ENCODE assay signal across 21 mouse cellular contexts in genomic region chr10:116492768-116493167, GRCm38 (mm10). TPM values are rescaled to one million over a fixed set of nuclear protein-coding genes. Genes with fewer than 3 reads are reported as not detected.
"Had no signal": no experiment of that assay in that cellular context is flagged by ENCODE, and none has a peak within 500 bp of the region (broad histone marks: within the 10 kb centered on the region; RNA-seq: fewer than 3 reads in every experiment).

No protein-coding gene starts in this region.

- DNase-seq: left cerebral cortex, postnatal 4 days; lung, embryonic 14.5 days; right cerebral cortex, adult 18-20 months; right cerebral cortex, postnatal 14 days; right cerebral cortex, postnatal 4 days; thymus, adult 2 months; thymus, postnatal 14 days; thymus, postnatal 4 days had no signal

- H3K9ac ChIP-seq: intestine, embryonic 15.5 days; limb, embryonic 12.5 days; limb, embryonic 15.5 days; liver, embryonic 15.5 days; lung, embryonic 14.5 days; midbrain, embryonic 12.5 days; midbrain, embryonic 15.5 days; neural tube, embryonic 12.5 days; neural tube, embryonic 15.5 days had no signal

- H3K27me3 ChIP-seq: intestine, embryonic 15.5 days; limb, embryonic 12.5 days; limb, embryonic 15.5 days; liver, embryonic 15.5 days; midbrain, embryonic 12.5 days; midbrain, embryonic 15.5 days; neural tube, embryonic 12.5 days; neural tube, embryonic 15.5 days had no signal

- H3K4me1 ChIP-seq: intestine, embryonic 15.5 days; limb, embryonic 12.5 days; limb, embryonic 15.5 days; liver, embryonic 15.5 days; midbrain, embryonic 12.5 days; midbrain, embryonic 15.5 days; neural tube, embryonic 12.5 days; neural tube, embryonic 15.5 days had no signal

- H3K4me3 ChIP-seq: intestine, embryonic 15.5 days; limb, embryonic 12.5 days; limb, embryonic 15.5 days; liver, embryonic 15.5 days; midbrain, embryonic 12.5 days; midbrain, embryonic 15.5 days; neural tube, embryonic 12.5 days; neural tube, embryonic 15.5 days had no signal

- ATAC-seq: hindbrain, embryonic 16.5 days; intestine, embryonic 15.5 days; lung, postnatal 0 days; midbrain, embryonic 15.5 days had no signal

- H3K4me2 ChIP-seq: intestine, embryonic 15.5 days; limb, embryonic 12.5 days; limb, embryonic 15.5 days; liver, embryonic 15.5 days; lung, embryonic 14.5 days; midbrain, embryonic 12.5 days; midbrain, embryonic 15.5 days; neural tube, embryonic 12.5 days; neural tube, embryonic 15.5 days had no signal

- H3K27ac ChIP-seq: intestine, embryonic 15.5 days; kidney, postnatal 0 days; limb, embryonic 12.5 days; limb, embryonic 15.5 days; liver, embryonic 15.5 days; macrophage; midbrain, embryonic 12.5 days; midbrain, embryonic 15.5 days; neural tube, embryonic 12.5 days; neural tube, embryonic 15.5 days; stomach, postnatal 0 days had no signal

- H3K9me3 ChIP-seq: intestine, embryonic 15.5 days; limb, embryonic 12.5 days; limb, embryonic 15.5 days; liver, embryonic 15.5 days; midbrain, embryonic 12.5 days; midbrain, embryonic 15.5 days; neural tube, embryonic 12.5 days; neural tube, embryonic 15.5 days had no signal

RNA-seq across cellular contexts. Expression of gene Kcnmb4, which starts 19.1 kb away (rescaled TPM):
- polyA plus RNA-seq: macrophage had no signal
